Mouse (Mus musculus) ES-E14 (cell line): ENCODE measurements around the gene Rnf31.

Experiments used
- CHD2 ChIP-seq: IDR thresholded peaks from 2 replicates; pipeline ENCODE4 v1.6.1; 2014; ENCODE audit warnings: mild to moderate bottlenecking, low read depth, low read length, inconsistent platforms
- HCFC1 ChIP-seq: IDR thresholded peaks from 2 replicates; pipeline ENCODE4 v1.6.1; 2012; ENCODE audit warnings: low read length, inconsistent platforms, borderline replicate concordance; ENCODE audit not compliant: insufficient read depth
- MAFK ChIP-seq: IDR thresholded peaks from 2 replicates; pipeline ENCODE4 v1.6.1; 2014; ENCODE audit warnings: mild to moderate bottlenecking, low read depth, low read length, inconsistent platforms; ENCODE audit not compliant: insufficient read depth
- ZC3H11A ChIP-seq: IDR thresholded peaks from 2 replicates; pipeline ENCODE4 v1.6.1; 2012; ENCODE audit warnings: low read depth, mild to moderate bottlenecking, inconsistent platforms, low read length, borderline replicate concordance
- ZNF384 ChIP-seq: IDR thresholded peaks from 2 replicates; pipeline ENCODE4 v1.6.1; 2012; ENCODE audit warnings: low read depth, low read length, inconsistent platforms

- TF ChIP-seq ZC3H11A (no peak), HCFC1 (no peak), CHD2 (no peak), MAFK (no peak), ZNF384 (no peak)
Observed at GRCm38 (mm10) chr14:55590748-55591330, 669 bp upstream of the Rnf31 start, which contains the start of gene Psme2.
